Mouse (Mus musculus) NIH3T3 (cell line): Measurements from ENCODE around the gene Snx9.

Experiments used
- DNase-seq: peaks from one replicate; pipeline ENCODE4 v3.0.0-alpha.2; 2012; ENCODE audit warnings: low read depth

Gene Snx9

DNA sequence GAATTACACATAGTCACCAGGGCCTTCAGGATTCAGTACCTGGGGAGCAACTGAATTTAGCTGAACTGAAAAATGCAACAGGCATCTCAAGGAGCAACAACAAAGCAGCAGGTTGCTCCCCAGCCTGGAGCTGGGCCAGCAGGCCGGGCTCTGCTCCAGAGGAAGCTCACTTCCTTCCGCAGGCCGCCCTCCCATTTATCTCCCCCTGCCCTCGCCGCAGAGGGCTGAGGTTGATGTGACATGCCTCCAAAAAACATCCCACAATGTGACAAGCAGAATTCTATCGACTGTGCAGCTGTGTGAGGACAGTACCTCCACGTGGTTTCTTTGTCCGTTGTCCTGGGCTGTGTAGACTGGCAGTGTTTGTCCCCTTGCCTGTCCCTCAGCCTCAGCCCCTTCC lies 44.3 kb downstream of the Snx9 start:
- DNase-seq: peak; percentile 12

DNA sequence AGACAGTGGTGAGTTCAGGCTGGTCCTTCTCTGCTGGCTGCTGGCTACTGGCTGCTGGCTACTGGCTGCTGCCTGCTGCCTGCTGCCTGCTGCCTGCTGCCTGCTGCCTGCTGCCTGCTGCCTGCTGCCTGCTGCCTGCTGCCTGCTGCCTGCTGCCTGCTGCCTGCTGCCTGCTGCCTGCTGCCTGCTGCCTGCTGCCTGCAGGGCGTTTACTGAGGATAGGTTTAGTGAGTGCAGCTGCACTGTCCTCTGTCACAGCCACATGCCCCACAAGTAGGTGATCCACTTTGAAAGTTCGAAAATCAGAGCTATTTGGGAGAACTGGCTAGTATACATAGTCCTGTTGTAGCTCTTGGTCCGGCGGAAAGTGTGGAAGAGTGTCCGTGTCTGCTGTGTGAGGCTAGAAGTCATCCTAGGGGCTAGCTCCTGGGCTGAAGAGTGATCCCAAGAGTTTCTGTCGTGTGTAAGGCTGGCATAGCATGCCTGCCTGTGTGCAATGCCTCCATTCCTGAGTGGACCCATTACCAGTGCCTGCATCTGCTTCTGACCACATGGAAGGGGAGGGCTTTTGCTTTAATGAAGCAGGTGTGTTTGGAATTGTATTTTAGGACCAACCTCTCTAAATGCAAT lies 45.2 kb downstream of the Snx9 start:
- DNase-seq: no peak

DNA sequence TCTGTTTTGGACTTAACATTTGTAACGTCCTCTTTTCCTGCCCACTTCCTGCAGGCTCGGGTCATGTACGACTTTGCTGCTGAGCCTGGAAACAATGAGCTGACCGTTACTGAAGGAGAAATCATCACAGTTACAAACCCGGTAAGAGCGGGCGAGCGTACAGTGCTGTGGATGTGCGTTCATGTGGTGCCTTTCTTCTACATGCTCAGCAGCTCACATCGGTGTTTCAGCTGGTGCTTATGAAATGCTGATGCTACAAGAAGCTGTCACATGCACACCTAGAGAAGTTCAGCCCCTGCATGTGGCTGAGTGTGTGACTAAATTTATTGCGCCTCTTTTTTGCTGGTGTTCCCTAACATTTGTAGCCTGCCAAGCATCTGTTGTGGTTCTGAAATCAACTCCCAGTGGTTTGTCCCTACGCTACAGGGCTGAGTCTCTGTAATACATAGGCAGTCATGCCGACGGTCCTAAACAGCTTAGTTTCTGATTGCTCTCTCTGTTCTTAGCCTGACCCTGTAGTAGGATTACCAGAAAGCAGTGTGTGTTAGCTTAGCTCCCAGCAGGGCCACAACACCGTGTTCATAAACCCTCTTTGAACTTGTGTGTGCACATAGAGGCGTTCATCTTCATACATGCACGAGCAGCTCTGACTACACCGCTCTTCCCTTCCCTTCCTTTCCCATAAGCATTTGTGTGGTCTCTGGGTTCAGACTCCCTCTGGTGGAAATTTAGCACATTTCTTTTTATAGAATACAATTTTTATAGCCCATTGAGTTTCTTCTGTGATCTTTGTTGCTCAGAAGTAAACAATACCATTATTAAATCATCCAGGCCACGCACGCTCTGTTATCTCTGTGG lies 46.0 kb downstream of the Snx9 start:
- peak; percentile 80 for DNase-seq

DNA sequence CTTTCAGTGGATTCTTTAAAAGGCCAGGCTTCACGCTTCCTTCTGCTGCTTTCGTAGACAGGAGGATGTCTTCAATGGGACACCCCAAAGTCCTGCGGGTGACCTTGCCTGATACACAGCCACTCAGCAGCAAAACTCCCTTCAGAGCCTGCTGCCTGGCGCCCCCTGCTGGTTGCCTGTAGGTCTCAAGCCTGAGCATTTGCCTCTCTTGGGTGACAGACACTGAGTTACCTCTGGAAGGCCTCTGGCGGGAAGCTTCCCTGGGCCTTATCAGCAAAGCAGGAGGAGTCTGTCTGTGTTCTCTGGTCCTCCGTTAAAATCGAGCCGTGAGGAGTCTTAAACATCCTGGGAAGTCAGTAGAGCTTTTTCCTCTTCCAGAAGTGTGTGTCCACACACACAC lies 49.3 kb downstream of the Snx9 start:
- peak; percentile 85 for DNase-seq

DNA sequence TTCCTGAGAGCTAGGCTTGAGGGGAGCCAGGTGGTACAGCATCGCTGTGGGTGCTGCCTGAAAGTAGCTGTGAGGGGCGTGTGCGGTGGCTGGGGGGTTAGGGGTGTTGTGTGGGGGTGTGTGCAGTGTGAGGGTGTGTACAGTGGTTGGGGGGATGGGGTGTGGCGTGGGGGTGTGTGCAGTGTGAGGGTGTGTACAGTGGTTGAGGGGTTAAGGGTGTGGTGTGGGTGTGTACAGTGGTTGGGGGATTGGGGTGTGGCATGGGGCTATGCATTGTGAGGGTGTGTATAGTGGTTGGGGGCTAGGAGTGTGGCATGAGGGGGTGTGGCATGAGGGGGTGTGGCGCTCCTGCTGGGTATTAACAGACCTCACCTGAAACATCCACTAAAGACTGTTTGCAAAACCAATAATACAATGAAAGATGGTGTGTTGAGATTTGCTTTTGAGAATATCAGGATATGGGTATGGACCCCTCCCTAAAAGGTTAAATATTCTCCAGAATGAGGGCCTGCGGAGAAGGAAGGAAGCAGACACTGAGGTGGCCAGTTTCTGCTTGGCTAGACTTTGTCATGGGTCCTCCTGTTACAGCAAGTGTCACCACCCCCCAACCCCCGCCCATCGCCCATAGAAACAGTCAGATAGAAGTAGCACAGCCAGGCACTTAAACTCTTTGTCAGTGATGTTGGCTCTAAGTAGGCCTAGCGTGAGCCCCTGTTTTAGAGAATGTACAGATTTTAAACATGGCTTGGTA lies 51.0 kb downstream of the Snx9 start:
- DNase-seq: no peak

DNA sequence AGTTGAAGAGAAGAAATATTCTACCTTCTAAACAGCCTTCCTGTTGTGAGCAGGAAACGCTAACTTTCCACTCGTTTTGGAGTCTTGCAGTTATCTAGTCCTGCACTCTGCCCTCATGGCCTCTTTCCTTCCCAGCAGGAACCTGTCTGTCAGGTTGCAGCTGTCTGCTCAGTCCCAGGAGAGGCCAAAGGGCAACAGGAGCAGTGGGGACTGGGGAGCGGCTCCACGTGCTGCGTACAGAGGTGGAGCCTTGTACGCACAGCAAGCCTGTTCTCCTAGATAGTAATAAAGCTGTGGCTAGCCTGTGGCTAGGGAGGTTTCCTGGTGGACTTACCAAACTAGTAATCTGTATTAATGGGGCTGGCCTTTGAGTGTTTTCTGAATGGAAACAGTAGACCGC lies 52.0 kb downstream of the Snx9 start:
- no peak for DNase-seq

DNA sequence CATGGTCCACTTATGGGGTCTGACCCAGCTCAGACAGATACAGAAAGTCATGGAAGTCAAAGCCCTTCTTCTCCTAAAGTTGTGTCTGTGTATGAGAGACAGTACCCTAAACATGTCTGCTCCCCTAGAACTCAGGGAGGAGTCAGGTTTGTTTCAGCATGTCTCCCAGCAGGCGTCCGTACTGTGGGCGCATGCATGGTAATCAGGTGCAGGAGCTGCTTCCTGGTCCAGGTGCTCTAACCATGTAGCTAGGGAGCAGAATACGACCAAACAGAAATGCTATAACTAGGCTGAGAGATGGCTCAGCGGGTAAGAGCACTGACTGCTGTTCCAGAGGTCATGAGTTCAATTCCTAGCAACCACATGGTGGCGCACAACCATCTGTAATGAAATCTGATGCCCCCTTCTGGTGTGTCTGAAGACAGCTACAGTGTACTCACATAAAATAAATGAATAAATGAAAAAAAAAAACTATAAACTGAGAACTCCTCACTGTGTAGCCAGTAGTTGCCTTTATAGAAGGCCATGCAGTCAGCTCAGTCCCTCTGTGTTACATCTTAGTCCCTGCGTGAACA lies 52.5 kb downstream of the Snx9 start:
- no peak for DNase-seq

DNA sequence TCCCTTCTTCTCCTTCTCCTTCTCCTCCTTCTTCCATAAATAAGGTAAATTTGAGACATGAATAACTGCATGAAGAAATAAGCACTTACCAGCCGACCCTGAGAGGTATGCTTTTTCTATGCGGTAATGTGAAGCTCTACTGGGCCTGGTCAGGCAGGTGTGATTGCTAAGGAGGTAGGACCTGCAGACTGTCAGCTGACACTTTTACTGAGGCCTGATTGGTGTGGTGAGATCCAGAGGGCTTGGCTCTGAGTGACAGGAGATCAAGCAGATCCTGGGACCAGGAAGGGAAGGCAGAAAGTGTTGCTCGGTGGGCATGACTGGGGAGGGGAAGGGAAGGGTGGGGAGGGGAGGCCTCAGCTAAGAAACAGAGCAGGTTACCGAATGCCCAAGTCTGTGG lies 54.9 kb downstream of the Snx9 start:
- no peak for DNase-seq

DNA sequence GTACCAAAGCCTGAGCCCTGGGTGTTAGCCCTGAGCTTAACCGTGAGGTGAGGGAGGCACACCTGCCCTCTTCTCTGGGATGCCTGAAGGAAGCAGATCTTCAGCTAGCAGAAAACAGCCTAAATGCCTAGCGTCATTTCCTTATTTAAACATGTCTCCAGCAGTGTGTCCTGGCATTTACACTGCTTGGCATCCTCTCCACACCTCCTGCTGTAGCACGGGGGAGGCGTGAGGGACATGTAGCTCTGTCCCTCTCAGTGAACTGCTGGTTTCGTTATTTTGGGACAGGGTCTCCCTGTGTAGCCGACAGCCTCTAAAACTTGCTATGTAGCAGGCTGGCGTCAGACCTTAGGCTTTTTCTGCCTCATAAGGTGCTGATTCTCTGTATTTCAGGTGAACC lies 55.5 kb downstream of the Snx9 start:
- no peak for DNase-seq

DNA sequence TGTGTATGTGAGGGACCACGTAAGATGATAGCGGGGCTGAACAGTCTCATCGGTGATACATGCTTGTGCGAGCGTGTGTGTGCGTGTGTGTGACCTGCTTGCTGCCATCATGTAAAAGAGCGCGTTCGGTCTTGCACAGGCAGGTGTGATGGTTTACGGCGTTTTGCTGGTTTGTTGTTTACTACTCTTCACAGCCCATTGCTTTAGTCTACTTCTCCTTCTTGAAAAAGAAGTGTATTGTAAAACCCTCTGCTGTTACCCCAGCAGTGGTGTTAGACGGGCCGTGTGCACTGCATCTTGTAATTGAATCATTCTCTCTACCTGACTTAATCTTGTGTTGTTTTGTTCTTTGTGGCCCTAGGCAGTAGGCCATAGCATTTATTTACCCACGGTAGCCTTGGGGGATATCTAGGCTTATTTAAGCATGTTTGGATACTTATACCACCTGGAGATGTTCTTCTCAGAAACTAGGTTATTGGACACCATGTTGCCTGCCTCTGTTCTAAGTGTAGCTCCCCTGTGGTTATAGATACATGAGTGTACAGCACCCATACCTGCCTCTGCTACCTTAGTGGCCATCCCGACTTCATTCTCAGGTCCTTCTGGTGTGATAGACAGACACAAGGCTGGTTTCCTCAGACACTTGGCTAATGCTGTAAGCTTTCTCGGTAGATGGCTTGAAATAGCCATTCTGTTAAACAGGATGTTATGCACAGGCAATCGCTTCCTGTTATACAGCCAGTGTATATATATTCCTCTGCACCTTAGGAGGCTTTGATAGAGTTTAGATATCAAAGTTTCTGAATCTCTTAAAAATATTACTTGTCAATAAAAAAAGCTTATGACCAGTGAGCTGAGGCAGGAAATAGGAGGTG lies 56.4 kb downstream of the Snx9 start:
- DNase-seq: no peak

DNA sequence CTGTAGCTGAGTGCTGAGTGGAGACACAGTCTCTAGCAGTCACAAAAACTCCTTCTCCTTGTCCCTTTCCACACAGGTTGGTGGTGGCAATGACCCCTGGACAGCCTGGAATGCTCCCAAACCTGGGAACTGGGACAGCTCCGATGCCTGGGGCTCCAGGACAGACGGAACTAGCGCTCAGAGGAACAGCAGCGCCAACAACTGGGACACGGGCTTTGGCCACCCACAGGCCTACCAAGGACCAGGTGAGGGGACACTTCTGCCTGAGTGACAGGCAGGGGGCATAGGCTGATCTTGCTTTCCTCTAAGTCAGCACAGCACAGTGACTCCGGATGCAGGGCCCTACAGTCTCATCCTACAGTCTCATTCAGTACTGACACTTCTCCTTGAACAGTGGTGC lies 58.1 kb downstream of the Snx9 start:
- no peak for DNase-seq

DNA sequence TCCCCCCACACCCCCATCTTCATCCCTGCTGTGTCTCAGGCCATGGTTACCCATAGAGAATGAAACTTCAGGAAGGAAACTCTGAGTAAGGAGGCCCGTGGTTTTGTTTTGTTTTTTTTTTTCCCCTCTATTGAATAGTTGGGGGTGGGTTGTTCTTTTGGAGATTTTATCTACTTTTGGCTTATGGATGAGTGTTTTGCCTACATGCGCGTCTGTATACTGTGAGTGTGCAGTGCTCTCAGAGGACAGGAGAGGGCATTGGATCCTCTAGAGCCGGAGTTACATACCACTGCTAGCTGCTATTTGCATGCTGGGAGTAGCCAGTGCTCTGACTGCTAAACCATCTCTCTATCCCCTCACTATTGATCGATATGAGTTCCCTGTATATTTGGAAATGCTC lies 60.3 kb downstream of the Snx9 start:
- DNase-seq: no peak

DNA sequence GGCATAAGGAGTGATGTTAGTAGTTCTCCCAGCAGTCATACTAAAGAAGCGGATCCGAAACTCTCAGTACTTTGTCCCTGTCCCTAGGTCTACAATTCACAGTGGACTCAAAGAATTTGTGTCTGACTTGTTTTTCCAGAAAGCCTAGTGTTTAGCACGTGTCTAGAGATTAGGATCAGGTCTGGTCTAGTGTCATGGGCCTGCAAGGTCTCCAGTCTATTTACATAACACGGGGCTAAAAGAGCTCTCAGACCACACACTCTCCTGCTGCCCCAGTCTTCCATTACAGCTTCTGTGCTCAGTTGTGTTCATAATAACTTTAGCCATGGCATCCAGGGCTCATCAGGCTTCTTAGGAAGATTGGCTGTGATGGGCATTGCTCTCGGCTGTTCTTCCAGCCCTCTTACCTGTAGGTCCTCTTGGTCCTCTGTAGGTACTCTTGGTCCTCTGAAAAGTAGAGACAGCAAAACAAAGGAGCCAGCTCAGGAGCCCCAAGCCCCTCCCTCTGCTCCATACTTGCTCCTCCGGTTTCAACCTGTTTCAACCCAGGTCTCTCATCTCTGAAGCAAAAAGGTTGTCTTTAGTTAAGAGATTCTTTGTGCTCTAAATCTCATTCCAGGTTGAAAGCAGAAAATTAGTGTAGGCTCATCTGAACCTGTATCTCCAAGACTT lies 62.6 kb downstream of the Snx9 start:
- no peak for DNase-seq

DNA sequence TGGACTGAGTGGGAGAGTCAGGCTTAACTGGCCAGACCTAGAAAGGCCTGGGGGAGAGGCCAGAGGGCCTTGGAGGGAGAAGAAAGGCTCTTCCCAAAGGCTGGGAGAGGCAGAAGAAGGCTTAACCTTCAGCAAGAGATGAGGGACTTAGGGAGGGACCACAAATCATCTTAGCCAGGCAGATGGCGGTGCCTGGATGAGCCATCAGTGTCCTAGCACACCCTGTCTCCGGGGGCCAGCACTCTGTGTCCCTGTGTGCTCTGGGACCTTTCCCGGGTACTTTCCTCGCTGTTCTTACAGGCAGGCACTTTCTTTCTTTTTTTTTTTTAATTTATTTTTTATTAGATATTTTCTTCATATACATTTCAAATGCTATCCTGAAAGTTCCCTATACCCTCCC lies 68.6 kb downstream of the Snx9 start:
- no peak for DNase-seq

DNA sequence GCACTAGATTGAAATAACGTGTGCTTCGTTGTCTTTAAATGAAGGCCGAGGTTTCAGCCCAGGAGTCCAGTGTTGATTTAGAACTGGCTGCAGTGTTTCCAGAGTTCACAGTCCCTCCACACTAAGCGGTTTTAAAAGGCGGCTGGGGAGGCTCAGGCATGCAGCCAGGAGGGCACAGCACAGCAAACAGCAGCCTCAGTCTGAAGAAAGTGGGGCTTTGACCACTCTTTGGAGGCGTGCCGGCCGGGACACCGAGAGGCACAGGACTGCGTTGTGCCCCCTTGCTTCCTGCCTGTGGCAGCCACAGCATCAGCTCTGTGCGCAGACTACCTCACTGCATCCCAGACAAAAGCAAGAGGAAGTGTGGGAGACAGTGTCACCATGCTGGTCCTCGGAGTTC lies 70.5 kb downstream of the Snx9 start:
- no peak for DNase-seq

DNA sequence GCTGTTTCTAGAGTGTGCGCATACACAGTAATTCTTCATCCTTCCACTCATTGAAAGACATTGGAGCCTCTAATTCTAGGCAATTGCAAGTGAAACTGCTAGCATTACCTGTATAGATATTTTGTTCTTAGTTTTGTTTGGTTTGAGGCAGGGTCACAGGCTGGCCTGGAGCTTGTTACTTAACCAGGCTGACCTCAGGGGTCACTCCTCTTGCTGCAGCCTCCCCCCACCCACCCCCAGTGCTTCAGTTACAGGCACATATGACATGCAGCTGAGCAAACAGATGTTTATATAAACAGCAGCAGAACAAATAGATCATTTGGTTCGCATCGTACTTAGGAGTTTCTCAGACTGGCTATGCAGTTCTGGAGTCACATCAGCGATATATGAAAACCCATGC lies 71.7 kb downstream of the Snx9 start:
- no peak for DNase-seq

DNA sequence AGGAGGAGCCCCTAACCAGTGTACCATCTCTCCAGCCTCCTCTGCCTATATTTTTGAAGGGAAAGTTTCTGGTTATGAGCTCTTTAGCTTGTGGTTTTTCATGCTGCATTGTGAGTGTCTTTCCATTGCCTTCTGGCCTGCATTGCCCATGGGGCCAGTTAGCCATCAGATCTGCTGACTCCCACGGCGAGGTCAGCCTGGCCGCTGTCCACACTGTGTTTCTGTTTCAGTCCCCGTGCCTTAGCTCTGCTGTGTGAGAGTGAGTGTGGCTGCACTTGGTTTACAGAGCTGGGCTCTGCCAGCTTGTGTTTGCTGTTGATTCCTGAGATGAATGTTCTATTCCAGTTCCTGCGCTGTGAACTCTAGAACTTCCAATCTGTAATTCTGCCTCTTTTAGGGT lies 73.1 kb downstream of the Snx9 start:
- DNase-seq: peak; percentile 61

DNA sequence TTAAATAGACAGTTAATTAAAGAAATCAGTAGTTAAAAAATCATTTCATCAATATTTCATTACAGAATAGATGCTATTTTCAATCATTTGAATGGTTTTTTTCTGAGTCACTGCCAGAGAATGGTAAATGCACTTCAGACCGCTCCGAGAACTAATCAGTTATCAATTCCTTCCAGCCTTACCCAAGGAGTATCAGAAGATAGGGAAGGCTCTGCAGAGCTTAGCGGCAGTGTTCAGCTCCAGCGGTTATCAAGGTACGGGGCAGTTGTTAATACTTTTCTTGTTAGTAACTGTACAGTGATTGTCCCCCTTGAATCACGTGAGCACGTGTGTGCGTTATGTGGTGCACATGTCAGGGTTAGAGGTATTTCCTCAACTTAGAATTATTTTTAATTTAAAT lies 80.8 kb downstream of the Snx9 start:
- DNase-seq: no peak

DNA sequence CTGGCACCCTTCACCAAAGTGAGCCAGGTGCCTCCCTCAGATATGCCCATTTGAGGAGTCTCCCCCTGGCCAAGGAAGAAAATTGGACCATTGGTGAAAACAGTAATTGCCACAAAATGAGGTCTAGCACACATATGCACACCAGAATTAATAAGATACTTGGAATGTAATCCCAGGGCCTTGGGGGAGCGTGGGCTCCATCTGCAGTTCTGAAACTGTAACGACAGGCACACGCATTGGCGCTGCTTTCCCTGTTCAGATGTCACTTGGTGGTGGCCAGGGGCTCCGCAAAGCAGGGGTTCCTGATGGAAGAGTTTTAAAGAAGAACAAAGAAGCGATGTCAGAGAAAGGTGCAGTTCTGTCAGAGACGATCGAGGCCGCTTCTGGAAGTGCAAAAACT lies 82.2 kb downstream of the Snx9 start:
- peak; percentile 42 for DNase-seq

DNA sequence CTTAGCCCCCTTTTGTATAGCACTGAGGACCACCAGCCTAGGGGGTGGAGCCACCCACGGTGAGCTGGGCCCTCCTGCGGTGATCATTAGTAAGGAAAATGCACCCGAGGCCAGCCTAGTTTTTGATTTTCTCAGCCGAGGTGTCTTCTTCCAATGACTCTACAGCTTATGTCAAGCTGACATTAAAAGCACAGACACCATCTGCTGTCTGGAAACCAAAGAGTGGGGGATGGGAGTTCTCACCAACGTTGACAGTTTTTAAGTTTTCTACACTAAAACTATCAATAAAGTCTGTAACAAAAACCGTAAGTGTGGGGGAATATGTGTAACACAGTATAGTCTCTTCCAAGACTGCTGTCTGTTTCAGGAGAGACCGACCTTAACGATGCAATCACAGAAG lies 83.1 kb downstream of the Snx9 start:
- DNase-seq: no peak

DNA sequence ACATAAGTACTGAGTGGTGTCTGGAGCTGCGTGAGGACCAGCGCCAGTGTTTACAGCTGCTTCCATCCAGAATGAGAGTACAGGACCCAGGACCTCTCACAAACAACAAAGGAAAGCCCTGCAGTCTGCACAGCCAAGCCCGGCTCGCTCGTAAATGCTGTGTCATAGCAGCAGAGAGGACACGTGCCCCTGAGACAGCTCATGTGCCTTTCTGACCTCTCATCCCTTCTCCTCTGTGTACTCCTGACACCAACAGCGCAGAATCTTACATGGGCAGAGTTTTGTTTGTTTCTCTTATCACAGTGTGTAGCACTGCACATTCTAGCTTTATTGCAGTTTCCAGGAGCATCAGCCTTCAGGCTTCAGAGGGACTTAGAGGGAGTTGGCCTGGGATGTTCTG lies 85.6 kb downstream of the Snx9 start:
- no peak for DNase-seq
